8 mouse cellular contexts compared by ENCODE assay signal in genomic region chr11:37237096-37237725, GRCm38 (mm10). TPM values are rescaled to one million over a fixed set of nuclear protein-coding genes. Genes with fewer than 3 reads are reported as not detected.
DNase-seq lines count a peak whose midpoint lies in the region; ATAC-seq and TF ChIP-seq lines count a peak whose summit lies in the region.

No protein-coding gene starts in this region.

- peak overlapping the region; percentile 77 for H3K4me3 ChIP-seq in layer of hippocampus, adult 2 months
- H3K4me3 ChIP-seq in hindbrain, postnatal 0 days (ENCODE audit: low read length), result peak overlapping the region; percentile 69
- H3K4me3 ChIP-seq in neural tube, embryonic 12.5 days, result peak overlapping the region; percentile 63

- peak; percentile 24 to 29 for DNase-seq in layer of hippocampus, adult 2 months (ENCODE audit: low spot score in 2 of 2)
- DNase-seq in layer of hippocampus, adult 11-12 months (ENCODE audit: low spot score), result no peak
- DNase-seq in cerebellum, postnatal 25 days, result peak; percentile 55 to 63
- DNase-seq in hindbrain, postnatal 0 days (ENCODE audit: low spot score), result peak; percentile 54
- DNase-seq in urinary bladder, postnatal 10 days (ENCODE audit: low spot score), result no peak
- DNase-seq in testis, postnatal 10 days (ENCODE audit: low spot score), result no peak
- DNase-seq in heart, adult 11 months, result no peak

- peak overlapping the region; percentile 99 for H3K27ac ChIP-seq in layer of hippocampus, adult 2 months
- H3K27ac ChIP-seq in hindbrain, postnatal 0 days, result peak overlapping the region; percentile 95
- peak overlapping the region; percentile 69 for H3K27ac ChIP-seq in neural tube, embryonic 12.5 days

- peak overlapping the region; percentile 78 for H3K9ac ChIP-seq in hindbrain, postnatal 0 days (replicated peaks; ENCODE audit: low read length)
- peak overlapping the region; percentile 73 for H3K9ac ChIP-seq in neural tube, embryonic 12.5 days

- WGBS in hindbrain, postnatal 0 days, result 16% methylated on average over 7 of the region's 7 CpGs
- 37% methylated on average over 7 of the region's 7 CpGs for WGBS in neural tube, embryonic 12.5 days

- peak; percentile 53 for ATAC-seq in hindbrain, postnatal 0 days
- ATAC-seq in neural tube, embryonic 12.5 days (ENCODE audit: low FRiP score, low read depth), result peak; percentile 19; the same call in 1 of the 2 replicates

- H3K9me3 ChIP-seq in hindbrain, postnatal 0 days (ENCODE audit: low read length), result no peaks in the 10 kb centered on the region
- H3K9me3 ChIP-seq in neural tube, embryonic 12.5 days, result no peaks in the 10 kb centered on the region

- H3K4me1 ChIP-seq in hindbrain, postnatal 0 days (ENCODE audit: insufficient read depth, low read length), result no peaks in the 10 kb centered on the region
- H3K4me1 ChIP-seq in neural tube, embryonic 12.5 days, result no peaks in the 10 kb centered on the region

- no peaks in the 10 kb centered on the region for H3K36me3 ChIP-seq in hindbrain, postnatal 0 days (ENCODE audit: insufficient read depth, low read length)
- no peaks in the 10 kb centered on the region for H3K36me3 ChIP-seq in neural tube, embryonic 12.5 days

- TF ChIP-seq CTCF in layer of hippocampus, adult 2 months (conservative IDR thresholded peaks at IDR 0.05), result no peak
- TF ChIP-seq CTCF in hindbrain, postnatal 0 days (IDR thresholded peaks at IDR 0.05; ENCODE audit: low read depth), result no peak

- H3K27me3 ChIP-seq in hindbrain, postnatal 0 days (ENCODE audit: insufficient read depth, low read length), result no peaks in the 10 kb centered on the region
- no peaks in the 10 kb centered on the region for H3K27me3 ChIP-seq in neural tube, embryonic 12.5 days (replicated peaks)

- peak overlapping the region; percentile 95 for H3K4me2 ChIP-seq in hindbrain, postnatal 0 days (ENCODE audit: low read depth, low read length)
- peak overlapping the region; percentile 69 for H3K4me2 ChIP-seq in neural tube, embryonic 12.5 days (replicated peaks)

RNA-seq across cellular contexts. Expression of gene Tenm2, which starts 1.4 kb away (rescaled TPM):
- 100 to 1,000 TPM; 153 to 165 TPM for total RNA-seq in layer of hippocampus, adult 2 months (2021)
- total RNA-seq in hindbrain, postnatal 0 days (2014; rRNA removed), result 78.0 and 81.8 TPM in 2 replicates
- polyA plus RNA-seq in hindbrain, postnatal 0 days (2015; fragmentation: Nextera tagmentation; extraction: Ambion mirVana), result 30.1 and 31.3 TPM in 2 replicates
- 8.2 and 8.6 TPM in 2 replicates for polyA plus RNA-seq in neural tube, embryonic 12.5 days (2016; fragmentation: Nextera tagmentation; extraction: Ambion mirVana)

Comparison
In these comparisons a context has a peak if more than half of its experiments do, and no peak if none do; other contexts are left out.
1. DNase-seq: peak in layer of hippocampus, adult 2 months (2 of 2), cerebellum, postnatal 25 days (2 of 2) and hindbrain, postnatal 0 days (single experiment); none in layer of hippocampus, adult 11-12 months (single experiment), urinary bladder, postnatal 10 days (single experiment), testis, postnatal 10 days (single experiment) and heart, adult 11 months (single experiment).
2. Peak in every context shown above with its lines, with median percentiles within 50 percentile points of each other: H3K27ac ChIP-seq and H3K4me3 ChIP-seq.